Mouse (Mus musculus) hindbrain, embryonic 13.5 days (tissue): ENCODE results near the gene Slc46a2. TPM values are rescaled to one million over a fixed set of nuclear protein-coding genes. Genes with fewer than 3 reads are reported as not detected.

ENCODE experiments used
- ATAC-seq: fragments of 200-750 bp; cut with Nextera tagmentation; 2 replicates; pipeline ENCODE4 v1.8.0; 2017; ENCODE audit warnings: moderate TSS enrichment; ENCODE audit not compliant: low FRiP score
- H3K27ac ChIP-seq: fragments of 300-500 bp; sonication (generic); 2 replicates; pipeline ENCODE4 v1.5.1; 2015; ENCODE audit warnings: inconsistent platforms, mild to moderate bottlenecking, moderate library complexity
- H3K27me3 ChIP-seq: fragments of 300-500 bp; sonication (generic); 2 replicates; pipeline ENCODE4 v1.6.1; 2015; ENCODE audit warnings: mild to moderate bottlenecking, inconsistent platforms
- H3K36me3 ChIP-seq: fragments of 300-500 bp; sonication (generic); 2 replicates; pipeline ENCODE4 v1.6.1; 2015; ENCODE audit warnings: mild to moderate bottlenecking, inconsistent platforms
- H3K4me1 ChIP-seq: fragments of 300-500 bp; sonication (generic); replicated peaks from 2 replicates; pipeline ENCODE4 v1.6.1; 2015; ENCODE audit warnings: inconsistent platforms
- H3K4me2 ChIP-seq: fragments of 300-500 bp; sonication (generic); 2 replicates; pipeline ENCODE4 v1.6.1; 2015; ENCODE audit warnings: inconsistent platforms, mild to moderate bottlenecking, moderate library complexity
- H3K4me3 ChIP-seq: fragments of 300-500 bp; sonication (generic); 2 replicates; pipeline ENCODE4 v1.5.1; 2015; ENCODE audit warnings: mild to moderate bottlenecking, inconsistent platforms
- H3K9ac ChIP-seq: fragments of 300-500 bp; sonication (generic); 2 replicates; pipeline ENCODE4 v1.6.1; 2015; ENCODE audit warnings: mild to moderate bottlenecking, inconsistent platforms
- H3K9me3 ChIP-seq: fragments of 300-500 bp; sonication (generic); 2 replicates; pipeline ENCODE4 v1.6.1; 2016; ENCODE audit warnings: inconsistent platforms
- WGBS: fragments of 180-500 bp; shearing (Covaris S2); methylation state at CpG from one replicate; pipeline ENCODE4 v1.1.7; 2015; 5-methylcytosine and 5-hydroxymethylcytosine counted together
- polyA plus RNA-seq: library from polyadenylated mRNA; unstranded; fragments of >200 nt; fragmentation: Nextera tagmentation; extraction: Ambion mirVana; gene quantifications from 2 replicates; pipeline ENCODE4 v1.2.1, GENCODE M21; 2015

Gene Slc46a2
- polyA plus RNA-seq, 1 experiment from 2014 or later, result 0.08 TPM

DNA sequence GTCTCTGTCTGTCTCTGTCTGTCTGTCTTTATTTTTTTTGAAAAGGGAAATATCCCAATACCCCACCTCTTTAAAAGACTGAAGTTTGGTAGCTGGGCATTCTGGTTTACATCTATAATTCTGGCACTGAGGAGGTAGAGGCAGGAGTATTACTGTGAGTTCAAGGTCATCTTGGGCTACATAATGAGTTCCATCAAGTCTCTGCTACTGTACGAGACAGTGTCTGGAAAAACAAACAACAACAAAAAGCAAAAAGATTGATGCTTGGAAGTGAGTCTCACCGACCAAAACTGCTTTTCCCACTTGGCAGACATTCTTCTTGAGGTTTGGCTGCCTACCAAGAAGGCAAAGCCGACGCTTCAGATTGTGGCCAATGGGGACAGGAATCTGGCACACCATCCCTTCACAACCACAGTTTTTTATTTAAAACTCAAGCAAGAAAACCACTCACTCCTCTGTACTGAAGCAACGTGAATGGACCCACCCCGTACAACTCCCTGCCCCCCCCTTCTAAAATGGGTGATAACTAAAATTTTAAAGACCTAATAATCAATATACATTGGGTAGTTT, 45.3 kb downstream of the Slc46a2 start:
- no peak overlapping the region for H3K9ac ChIP-seq
- peaks cover 3% of the 10 kb centered on the region; the same call in 1 of the 2 replicates for H3K36me3 ChIP-seq
- WGBS, result 74% methylated on average over 6 of the region's 6 CpGs
- no peaks in the 10 kb centered on the region for H3K9me3 ChIP-seq
- H3K4me3 ChIP-seq, result no peak overlapping the region
- no peak overlapping the region for H3K27ac ChIP-seq
- no peak for ATAC-seq
- peaks cover 3% of the 10 kb centered on the region; the same call in 1 of the 2 replicates for H3K4me1 ChIP-seq
- no peaks in the 10 kb centered on the region for H3K27me3 ChIP-seq
- H3K4me2 ChIP-seq, result no peak overlapping the region

- Histone ChIP-seq H3K9ac (no peak overlapping the region), H3K4me2 (no peak overlapping the region), H3K36me3 (peaks cover 3% of the 10 kb centered on the region; the same call in 1 of the 2 replicates), H3K9me3 (no peaks in the 10 kb centered on the region), H3K27ac (no peak overlapping the region), H3K4me3 (no peak overlapping the region), H3K27me3 (no peaks in the 10 kb centered on the region), H3K4me1 (0 out of 2 replicates have a peak, but pooled peaks cover 3% of the 10 kb centered on the region)
- WGBS, result 89% methylated on average over 11 of the region's 11 CpGs
- no peak for ATAC-seq
Observed at GRCm38 (mm10) chr4:59868086-59868485, 46.8 kb downstream of the Slc46a2 start.

DNA sequence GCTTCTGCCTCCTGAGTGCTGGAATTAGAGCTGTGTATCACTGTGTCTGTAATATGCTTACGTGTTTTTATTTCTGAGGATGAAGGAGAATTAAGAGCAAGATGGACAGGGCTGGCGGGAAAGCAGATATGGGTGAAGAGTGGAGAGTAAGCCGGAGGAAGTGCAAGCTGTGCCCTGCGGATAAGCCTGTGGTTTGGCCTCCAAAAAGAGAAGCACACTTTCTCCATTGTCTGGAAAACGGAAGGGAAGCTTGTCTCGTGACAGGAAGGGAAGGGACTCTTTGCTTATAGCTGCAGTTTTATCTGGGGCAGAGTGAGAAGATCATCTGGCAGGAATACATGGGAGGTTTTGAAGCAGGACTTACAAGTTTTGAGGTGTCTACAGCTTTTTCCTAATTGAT, 51.0 kb downstream of the Slc46a2 start:
- no peaks in the 10 kb centered on the region for H3K27me3 ChIP-seq
- no peak overlapping the region for H3K27ac ChIP-seq
- no peaks in the 10 kb centered on the region for H3K36me3 ChIP-seq
- H3K4me3 ChIP-seq, result no peak overlapping the region
- no peak for ATAC-seq
- no peaks in the 10 kb centered on the region for H3K9me3 ChIP-seq
- H3K4me1 ChIP-seq, result peaks cover 18% of the 10 kb centered on the region
- no peak overlapping the region for H3K4me2 ChIP-seq
- WGBS, result 81% methylated on average over 6 of the region's 6 CpGs
- H3K9ac ChIP-seq, result no peak overlapping the region

DNA sequence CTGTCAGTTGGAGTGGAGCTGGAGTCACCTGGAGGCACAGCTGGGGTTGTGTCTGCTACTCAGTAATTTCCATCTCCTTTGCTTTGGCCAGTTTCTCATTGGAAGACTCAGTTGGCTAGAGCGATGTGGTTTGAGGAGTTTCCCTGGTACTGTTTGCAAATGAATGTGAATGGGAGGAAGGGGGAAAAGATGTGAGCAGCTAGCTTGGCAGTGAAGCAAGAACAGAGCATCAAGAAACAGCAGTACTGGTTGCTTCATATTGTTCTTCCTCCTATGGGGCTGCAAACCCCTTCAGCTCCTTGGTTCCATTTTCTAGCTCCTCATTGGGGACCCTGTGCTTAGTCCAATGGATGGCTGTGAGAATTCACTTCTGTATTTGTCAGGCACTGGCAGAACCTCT, 52.5 kb downstream of the Slc46a2 start:
- Histone ChIP-seq H3K4me3 (no peak overlapping the region), H3K4me1 (peaks cover 18% of the 10 kb centered on the region), H3K27ac (no peak overlapping the region), H3K9me3 (no peaks in the 10 kb centered on the region), H3K4me2 (no peak overlapping the region), H3K36me3 (peaks cover 6% of the 10 kb centered on the region), H3K9ac (no peak overlapping the region), H3K27me3 (no peaks in the 10 kb centered on the region)
- WGBS, result 78% methylated on average over 1 of the region's 1 CpGs
- ATAC-seq, result no peak

DNA sequence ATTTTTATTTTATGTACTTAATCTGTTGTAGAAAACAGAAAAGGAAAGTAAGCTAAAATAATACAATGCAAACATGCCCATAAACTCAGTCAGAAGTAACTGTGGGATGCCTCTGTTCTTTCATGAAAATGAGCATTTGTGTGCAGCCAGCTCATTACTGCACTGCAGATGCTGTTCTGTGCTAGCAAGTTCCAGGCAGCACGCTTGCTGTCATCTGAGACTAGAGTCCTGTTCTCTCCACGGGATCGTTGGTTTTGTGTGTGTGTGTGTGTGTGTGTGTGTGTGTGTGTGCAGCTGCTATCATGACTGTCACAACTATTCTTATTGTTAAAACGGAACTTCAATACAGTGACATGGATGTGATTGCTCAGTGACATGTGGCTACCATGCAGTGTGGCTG, 53.0 kb downstream of the Slc46a2 start:
- Histone ChIP-seq H3K36me3 (peaks cover 9% of the 10 kb centered on the region), H3K4me2 (no peak overlapping the region), H3K9me3 (no peaks in the 10 kb centered on the region), H3K27ac (no peak overlapping the region), H3K27me3 (no peaks in the 10 kb centered on the region), H3K4me1 (peaks cover 18% of the 10 kb centered on the region), H3K9ac (no peak overlapping the region), H3K4me3 (no peak overlapping the region)
- WGBS, result 73% methylated on average over 4 of the region's 4 CpGs
- ATAC-seq, result no peak

DNA sequence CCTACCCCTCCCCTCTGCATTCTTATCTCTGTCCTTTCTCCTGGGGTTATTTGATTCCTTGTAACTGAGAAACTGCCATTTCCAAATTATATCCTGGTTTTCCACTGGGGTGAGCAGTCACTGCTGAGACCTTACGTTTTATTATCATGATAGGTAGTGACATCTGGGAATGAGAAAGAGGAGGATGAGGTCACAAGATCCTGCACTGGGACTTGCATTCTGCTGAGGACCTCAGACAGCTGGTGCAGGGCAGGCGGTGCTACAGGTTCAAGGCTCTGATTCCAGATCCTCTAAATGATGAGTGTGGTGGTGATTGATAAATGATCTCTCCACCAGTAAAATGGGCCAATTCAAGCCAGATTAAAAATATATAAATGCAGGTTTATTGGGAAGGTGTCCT, 54.4 kb downstream of the Slc46a2 start:
- Histone ChIP-seq H3K27ac (peak overlapping the region; percentile 13; the same call in 1 of the 2 replicates), H3K9ac (no peak overlapping the region), H3K36me3 (peaks cover 9% of the 10 kb centered on the region), H3K27me3 (no peaks in the 10 kb centered on the region), H3K4me2 (no peak overlapping the region), H3K4me3 (no peak overlapping the region), H3K9me3 (no peaks in the 10 kb centered on the region), H3K4me1 (peaks cover 18% of the 10 kb centered on the region)
- WGBS, result 65% methylated on average over 2 of the region's 2 CpGs
- ATAC-seq, result peak; percentile 40; the same call in 1 of the 2 replicates

- Histone ChIP-seq H3K4me2 (no peak overlapping the region), H3K9ac (peak overlapping the region; percentile 9; the same call in 1 of the 2 replicates), H3K9me3 (no peaks in the 10 kb centered on the region), H3K27ac (peak overlapping the region; percentile 13; the same call in 1 of the 2 replicates), H3K4me1 (peaks cover 18% of the 10 kb centered on the region), H3K27me3 (no peaks in the 10 kb centered on the region), H3K4me3 (no peak overlapping the region), H3K36me3 (peaks cover 9% of the 10 kb centered on the region)
- ATAC-seq, result peak; percentile 74
- 67% methylated on average over 16 of the region's 16 CpGs for WGBS
Observed at GRCm38 (mm10) chr4:59859693-59860425, 55.0 kb downstream of the Slc46a2 start.

Other genes with a start within 250 kb of the Slc46a2 start
- gene Inip, start 113.5 kb downstream of the Slc46a2 start, polyA plus RNA-seq, result 69.3 and 70.9 TPM in 2 replicates
- 14.2 and 14.8 TPM in 2 replicates for gene Snx30, start 109.2 kb downstream of the Slc46a2 start, polyA plus RNA-seq
- not detected in 2 replicates for gene Mup4, start 45.7 kb upstream of the Slc46a2 start, polyA plus RNA-seq
- gene Mup6, start 49.2 kb upstream of the Slc46a2 start, polyA plus RNA-seq, result not detected in 2 replicates
- not detected in 2 replicates for gene Mup7, start 155.4 kb upstream of the Slc46a2 start, polyA plus RNA-seq
- gene Mup2, start 239.2 kb upstream of the Slc46a2 start, polyA plus RNA-seq, result not detected in 2 replicates